Mouse (Mus musculus) natural killer cell, adult 2 months (primary cell): ENCODE data around the gene Rpp38.
A peak's percentile ranks its signal among the peaks of the same experiment; 100 is the strongest.

Experiments
- DNase-seq, 2 experiments: peaks; one replicate each; pipeline ENCODE4 v3.0.0; 2022; ENCODE audit warnings: low spot score in 2 of 2

The Rpp38 gene

GRCm38 (mm10) chr2:3332484-3333242 lies at the start of gene Rpp38:
Gene Rpp38 (minus strand): TSS chr2:3332643.
- DNase-seq, result peak; percentile 99 to 100

GRCm38 (mm10) chr2:3365127-3365526 lies 32.7 kb upstream of the Rpp38 start:
- no peak for DNase-seq

GRCm38 (mm10) chr2:3361067-3361466 lies 28.6 kb upstream of the Rpp38 start:
- DNase-seq, result no peak

- no peak for DNase-seq
Observed at GRCm38 (mm10) chr2:3357887-3358286, 25.4 kb upstream of the Rpp38 start.

- DNase-seq, result no peak
Observed at GRCm38 (mm10) chr2:3356311-3356710, 23.9 kb upstream of the Rpp38 start.

GRCm38 (mm10) chr2:3355793-3356192 lies 23.4 kb upstream of the Rpp38 start:
- no peak for DNase-seq

- DNase-seq, result no peak
Observed at GRCm38 (mm10) chr2:3353160-3353559, 20.7 kb upstream of the Rpp38 start.

GRCm38 (mm10) chr2:3348919-3349318 lies 16.5 kb upstream of the Rpp38 start:
- DNase-seq, result peak in 1 of 2 experiments; percentile 10

- no peak for DNase-seq
Observed at GRCm38 (mm10) chr2:3348422-3348821, 16.0 kb upstream of the Rpp38 start.

GRCm38 (mm10) chr2:3335611-3336301 lies 3.3 kb upstream of the Rpp38 start, which contains the start of gene Acbd7:
Gene Acbd7 (plus strand): TSS chr2:3336168.
- DNase-seq, result peak; percentile 34 to 35

GRCm38 (mm10) chr2:3333761-3334160 lies 1.3 kb upstream of the Rpp38 start:
- no peak for DNase-seq

- DNase-seq, result no peak
Observed at GRCm38 (mm10) chr2:3332056-3332455, 387 bp downstream of the Rpp38 start.

- no peak for DNase-seq
Observed at GRCm38 (mm10) chr2:3331071-3331703, 1.3 kb downstream of the Rpp38 start.

- DNase-seq, result peak; percentile 59 to 61
Observed at GRCm38 (mm10) chr2:3327351-3327750, 5.1 kb downstream of the Rpp38 start.

- DNase-seq, result no peak
Observed at GRCm38 (mm10) chr2:3326547-3326946, 5.9 kb downstream of the Rpp38 start.

GRCm38 (mm10) chr2:3324381-3325130 lies 7.9 kb downstream of the Rpp38 start:
- no peak for DNase-seq

- DNase-seq, result no peak
Observed at GRCm38 (mm10) chr2:3323132-3323531, 9.3 kb downstream of the Rpp38 start.

GRCm38 (mm10) chr2:3305426-3306025 lies 26.9 kb downstream of the Rpp38 start:
- DNase-seq, result no peak

GRCm38 (mm10) chr2:3295826-3296225 lies 36.6 kb downstream of the Rpp38 start:
- DNase-seq, result no peak

GRCm38 (mm10) chr2:3292170-3292569 lies 40.3 kb downstream of the Rpp38 start:
- DNase-seq, result no peak

- DNase-seq, result no peak
Observed at GRCm38 (mm10) chr2:3289581-3289980, 42.9 kb downstream of the Rpp38 start.
